Comparison of ENCODE assay signal across 9 mouse cellular contexts in genomic region chr17:71225091-71225490, GRCm38 (mm10). TPM values are rescaled to one million over a fixed set of nuclear protein-coding genes. Genes with fewer than 3 reads are reported as not detected.
DNase-seq lines count a peak whose midpoint lies in the region; ATAC-seq and TF ChIP-seq lines count a peak whose summit lies in the region.
"Had no signal": no experiment of that assay in that cellular context is flagged by ENCODE, and none has a peak within 500 bp of the region (broad histone marks: within the 10 kb centered on the region; RNA-seq: fewer than 3 reads in every experiment).

No protein-coding gene starts in this region.

- intact Hi-C loops in gastrocnemius, postnatal 36 days (cut with DNase I): no loop called here

- no peak for TF ChIP-seq POLR2A in testis, adult 2 months (IDR thresholded peaks at IDR 0.05; ENCODE audit: control insufficient read depth, low read depth, low read length)

- H3K27me3 ChIP-seq in testis, adult 2 months (ENCODE audit: control insufficient read depth, insufficient read depth, low read length): no peaks in the 10 kb centered on the region
- H3K27me3 ChIP-seq in embryonic facial prominence, embryonic 14.5 days (replicated peaks; ENCODE audit: control insufficient read depth, insufficient read depth, low read length): no peaks in the 10 kb centered on the region
- H3K27me3 ChIP-seq in lung, postnatal 0 days (replicated peaks; ENCODE audit: insufficient read depth, low read length): no peaks in the 10 kb centered on the region
- H3K27me3 ChIP-seq: stomach, embryonic 15.5 days had no signal

- 32% methylated on average over 4 of the region's 5 CpGs for WGBS in embryonic facial prominence, embryonic 14.5 days
- 46% methylated on average over 5 of the region's 5 CpGs for WGBS in lung, postnatal 0 days

- peak; percentile 23 to 65 for DNase-seq in heart, adult 18-20 months
- DNase-seq in heart, adult 8-10 months (ENCODE audit: low spot score): no peak
- no peak for DNase-seq in testis, postnatal 14 days (ENCODE audit: low spot score)
- DNase-seq in embryonic facial prominence, embryonic 14.5 days (ENCODE audit: low spot score): peak; percentile 34
- DNase-seq in lung, postnatal 0 days (ENCODE audit: low spot score): peak; percentile 29
- no peak for DNase-seq in layer of hippocampus, postnatal 14 days (ENCODE audit: low spot score in 2 of 2)
- no peak for DNase-seq in gastrocnemius, postnatal 36 days

- no peak overlapping the region for H3K9ac ChIP-seq in embryonic facial prominence, embryonic 14.5 days (ENCODE audit: low read depth, low read length)
- no peak overlapping the region for H3K9ac ChIP-seq in lung, postnatal 0 days (replicated peaks; ENCODE audit: low read depth)
- H3K9ac ChIP-seq: stomach, embryonic 15.5 days had no signal

- H3K4me3 ChIP-seq in testis, adult 2 months (ENCODE audit: control insufficient read depth, low read depth, low read length): no peak overlapping the region
- no peak overlapping the region for H3K4me3 ChIP-seq in embryonic facial prominence, embryonic 14.5 days (ENCODE audit: low read depth, low read length)
- H3K4me3 ChIP-seq in lung, postnatal 0 days (ENCODE audit: low read depth, low read length): no peak overlapping the region
- H3K4me3 ChIP-seq: stomach, embryonic 15.5 days had no signal

- no peak for ATAC-seq in embryonic facial prominence, embryonic 14.5 days (ENCODE audit: low read depth)
- no peak for ATAC-seq in lung, postnatal 0 days

- no peaks in the 10 kb centered on the region for H3K9me3 ChIP-seq in embryonic facial prominence, embryonic 14.5 days (ENCODE audit: control insufficient read depth, low read length)
- no peaks in the 10 kb centered on the region for H3K9me3 ChIP-seq in lung, postnatal 0 days (ENCODE audit: low read length)
- H3K9me3 ChIP-seq: stomach, embryonic 15.5 days had no signal

- TF ChIP-seq CTCF in testis, adult 2 months (IDR thresholded peaks at IDR 0.05; ENCODE audit: control insufficient read depth, insufficient read depth, insufficient replicate concordance, low read depth, low read length): peak; percentile 59; the same call in 1 of the 2 replicates
- peak; percentile 64 for TF ChIP-seq CTCF in lung, postnatal 0 days (IDR thresholded peaks at IDR 0.05)

- H3K4me1 ChIP-seq in testis, adult 2 months (ENCODE audit: control insufficient read depth, insufficient read depth, low read length): no peaks in the 10 kb centered on the region
- H3K4me1 ChIP-seq in embryonic facial prominence, embryonic 14.5 days (ENCODE audit: control insufficient read depth, insufficient read depth, low read length): no peaks in the 10 kb centered on the region
- H3K4me1 ChIP-seq in lung, postnatal 0 days (ENCODE audit: insufficient read depth, low read depth, low read length): no peaks in the 10 kb centered on the region; the same call in 1 of the 2 replicates
- H3K4me1 ChIP-seq: stomach, embryonic 15.5 days had no signal

- peaks cover 2% of the 10 kb centered on the region for H3K36me3 ChIP-seq in testis, adult 2 months (ENCODE audit: control insufficient read depth, insufficient read depth, low read length)
- peaks cover 16% of the 10 kb centered on the region for H3K36me3 ChIP-seq in embryonic facial prominence, embryonic 14.5 days (ENCODE audit: control insufficient read depth, insufficient read depth, low read length)
- H3K36me3 ChIP-seq in lung, postnatal 0 days (ENCODE audit: insufficient read depth, low read length): peaks cover 16% of the 10 kb centered on the region; the same call in 1 of the 2 replicates
- H3K36me3 ChIP-seq: stomach, embryonic 15.5 days had no signal

- no peak for TF ChIP-seq EP300 in lung, postnatal 0 days (IDR thresholded peaks at IDR 0.05)

- H3K4me2 ChIP-seq in embryonic facial prominence, embryonic 14.5 days (ENCODE audit: low read depth, low read length): no peak overlapping the region
- no peak overlapping the region for H3K4me2 ChIP-seq in lung, postnatal 0 days (replicated peaks; ENCODE audit: low read depth, low read length)
- H3K4me2 ChIP-seq: stomach, embryonic 15.5 days had no signal

- H3K27ac ChIP-seq in testis, adult 2 months (ENCODE audit: control insufficient read depth, insufficient read depth, low read depth, low read length): no peak overlapping the region
- no peak overlapping the region for H3K27ac ChIP-seq in embryonic facial prominence, embryonic 14.5 days (replicated peaks; ENCODE audit: low read depth, low read length)
- no peak overlapping the region for H3K27ac ChIP-seq in lung, postnatal 0 days (ENCODE audit: low read length)
- H3K27ac ChIP-seq: stomach, embryonic 15.5 days had no signal

RNA-seq across cellular contexts. Expression of gene Lpin2, which starts 42.7 kb away (rescaled TPM):
- 10 to 100 TPM; 14.6 to 19.1 TPM for total RNA-seq in heart, adult 18-20 months (2021)
- 10 to 100 TPM in 1 of 4 experiments, 1 to 10 TPM in 3; 7.4 to 11.1 (median 10.0) TPM for total RNA-seq in heart, adult 8-10 months (2022)
- 11.2 and 11.8 TPM in 2 replicates for polyA plus RNA-seq in testis, adult 2 months (2012; rRNA removed)
- 32.1 and 35.7 TPM in 2 replicates for polyA plus RNA-seq in embryonic facial prominence, embryonic 14.5 days (2014; fragmentation: Nextera tagmentation; extraction: Ambion mirVana)
- 54.1 and 65.8 TPM in 2 replicates for polyA plus RNA-seq in lung, postnatal 0 days (2015; fragmentation: Nextera tagmentation; extraction: Ambion mirVana)
- 10 to 100 TPM; 76.4 to 83.8 TPM for total RNA-seq in layer of hippocampus, postnatal 14 days (2021)
- 1 to 10 TPM; 2.6 to 3.5 TPM for total RNA-seq in gastrocnemius, postnatal 36 days (2021)

Comparison
In these comparisons a context has a peak if more than half of its experiments do, and no peak if none do; other contexts are left out.
1. DNase-seq: peak in heart, adult 18-20 months (2 of 2), embryonic facial prominence, embryonic 14.5 days (single experiment) and lung, postnatal 0 days (single experiment); none in heart, adult 8-10 months (single experiment), testis, postnatal 14 days (single experiment), layer of hippocampus, postnatal 14 days (0 of 2) and gastrocnemius, postnatal 36 days (0 of 2).